Mouse (Mus musculus) liver, embryonic 14.5 days (tissue): Measurements from ENCODE around the gene Gm39566.

Experiments used
- CTCF ChIP-seq: IDR thresholded peaks from 2 replicates; pipeline ENCODE4 v1.5.1; 2016; ENCODE audit warnings: antibody characterized with exemption, low read depth, control low read depth
- EP300 ChIP-seq: IDR thresholded peaks from 2 replicates; pipeline ENCODE4 v1.6.1; 2016; ENCODE audit warnings: antibody characterized with exemption, low read depth

DNA sequence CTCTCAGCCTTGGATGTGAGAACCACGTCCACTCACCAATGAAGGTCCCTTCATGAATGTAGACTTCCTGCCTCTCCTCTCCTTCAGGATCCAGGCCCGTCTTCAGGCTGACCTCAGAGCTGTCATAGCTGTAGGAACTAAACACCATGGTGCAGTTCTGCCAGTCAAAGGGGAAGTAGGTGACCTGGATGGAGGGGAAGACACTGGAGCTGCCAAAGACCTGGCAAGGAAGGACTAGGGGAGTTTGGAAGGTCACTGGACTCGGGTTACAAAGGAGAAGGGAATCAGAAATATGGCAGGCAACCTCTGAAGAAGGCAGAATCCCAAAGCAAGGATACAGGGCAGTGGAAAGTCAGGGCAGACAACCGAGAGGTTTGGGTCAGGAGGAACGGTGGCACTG is 21.7 kb downstream of the Gm39566 start:
- TF ChIP-seq EP300 (no peak), CTCF (no peak)
